Mouse (Mus musculus) layer of hippocampus, adult 9-11 months (tissue): Measurements from ENCODE around the gene Prdm15.

Experiments used
- DNase-seq: peaks from one replicate; pipeline ENCODE4 v3.0.0; 2022

Gene Prdm15

DNA sequence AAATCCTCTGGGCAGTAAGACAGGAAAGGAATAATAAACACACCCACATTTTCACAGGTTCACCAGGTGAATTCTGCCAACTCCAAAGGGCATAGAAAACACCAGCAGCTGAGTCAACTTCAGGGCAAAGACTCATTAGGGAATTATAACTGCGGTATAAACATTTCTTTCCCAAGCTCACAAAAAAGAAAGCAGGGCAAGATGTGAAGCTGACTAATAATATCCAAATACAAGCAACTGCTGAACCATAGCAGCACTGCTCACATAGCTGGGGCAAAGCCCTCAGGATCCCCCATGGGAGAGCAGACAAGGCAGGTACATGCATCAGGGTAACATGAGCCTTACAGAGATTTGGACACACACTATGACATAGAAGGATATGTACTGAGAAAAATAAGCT is 34.2 kb downstream of the Prdm15 start:
- DNase-seq, result no peak

DNA sequence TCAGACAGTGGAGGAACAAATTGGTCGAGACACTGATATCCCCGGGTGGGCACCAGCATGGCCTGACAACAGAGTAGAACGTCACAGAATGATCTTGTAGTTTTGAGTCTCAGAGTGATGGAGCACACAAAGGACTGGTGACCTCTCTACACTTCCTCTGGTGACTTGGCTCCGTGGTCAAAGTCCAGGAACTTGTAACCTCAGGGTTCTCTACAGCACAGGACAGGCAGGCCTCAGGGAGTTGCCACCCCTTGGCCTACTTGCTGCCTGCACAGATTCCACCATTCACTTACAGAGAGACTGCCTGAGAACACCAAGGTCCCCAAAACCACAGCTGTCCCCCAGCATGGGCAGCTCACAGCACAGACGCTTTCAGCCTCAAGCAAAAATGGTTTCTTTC is 36.4 kb downstream of the Prdm15 start:
- DNase-seq, result no peak

- DNase-seq, result peak; percentile 54
Measured at GRCm38 (mm10) chr16:97814060-97814459, 37.6 kb downstream of the Prdm15 start.

GRCm38 (mm10) chr16:97808881-97809280 is 42.8 kb downstream of the Prdm15 start:
- DNase-seq, result no peak

DNA sequence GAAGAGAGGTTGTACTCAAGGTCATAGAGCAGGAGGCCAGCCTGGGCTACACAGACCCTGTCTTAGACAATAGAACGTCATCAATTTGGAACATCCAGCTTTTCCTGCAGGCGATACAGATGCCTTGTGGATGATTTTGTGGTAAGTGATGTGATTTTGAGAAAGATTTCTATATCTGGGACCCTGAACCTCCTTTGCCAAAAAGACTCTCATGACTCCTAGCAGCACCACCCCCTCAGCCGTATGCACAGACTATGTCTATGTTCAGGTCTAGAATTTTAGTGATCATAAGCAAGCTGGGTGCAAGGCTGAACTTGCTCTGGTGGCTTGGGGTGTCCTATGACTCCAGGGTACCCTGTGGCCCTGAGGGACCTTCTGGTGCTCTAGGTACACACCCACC is 46.0 kb downstream of the Prdm15 start:
- no peak for DNase-seq

- DNase-seq, result peak; percentile 87
Measured at GRCm38 (mm10) chr16:97804680-97805547, 46.7 kb downstream of the Prdm15 start.

DNA sequence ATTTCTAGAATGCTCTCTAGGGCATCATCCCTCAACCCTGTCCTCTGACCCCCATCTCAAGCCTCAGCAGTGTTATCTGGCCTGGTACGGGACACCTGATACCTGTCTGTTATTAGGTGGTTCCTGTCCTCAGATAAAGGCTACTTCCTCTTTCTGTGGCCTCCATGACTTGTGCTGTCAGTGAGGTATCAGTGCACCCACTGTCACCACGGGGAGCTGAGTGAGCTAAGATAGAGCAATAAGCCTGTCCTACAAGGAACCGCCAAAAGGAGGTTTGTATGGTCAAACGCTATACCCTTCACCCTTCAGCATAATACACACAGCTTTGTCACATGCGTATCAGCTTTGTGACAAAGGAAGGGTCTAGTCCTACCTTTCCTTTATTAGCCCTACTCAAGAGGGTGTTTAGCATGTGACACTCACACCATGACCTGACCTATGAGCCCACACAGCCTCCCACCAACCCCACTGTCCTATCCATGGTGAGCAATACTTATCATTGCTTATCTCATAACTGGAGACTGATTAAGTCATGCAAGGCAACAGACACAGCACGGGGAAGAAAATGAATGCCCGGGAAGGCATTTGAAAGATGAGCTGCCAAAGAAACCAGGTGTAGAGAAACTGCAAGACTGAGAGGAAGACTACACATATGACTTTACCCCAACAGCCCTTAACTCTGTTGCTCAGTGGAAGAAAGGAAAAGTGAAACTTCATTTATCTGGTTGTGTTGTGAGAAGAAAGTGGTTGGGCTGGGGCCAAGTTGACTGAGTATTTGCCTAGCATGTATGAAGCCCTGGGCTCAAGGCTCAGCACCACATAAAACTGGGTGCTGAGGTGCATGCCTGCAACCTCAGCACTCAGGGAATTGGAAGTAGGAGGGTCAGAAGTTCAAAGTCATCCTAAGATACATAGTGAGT is 53.4 kb downstream of the Prdm15 start:
- DNase-seq, result no peak

GRCm38 (mm10) chr16:97797212-97797611 is 54.4 kb downstream of the Prdm15 start:
- DNase-seq, result no peak

GRCm38 (mm10) chr16:97794256-97794655 is 57.4 kb downstream of the Prdm15 start:
- DNase-seq, result no peak

- no peak for DNase-seq
Measured at GRCm38 (mm10) chr16:97783057-97783456, 68.6 kb downstream of the Prdm15 start.

DNA sequence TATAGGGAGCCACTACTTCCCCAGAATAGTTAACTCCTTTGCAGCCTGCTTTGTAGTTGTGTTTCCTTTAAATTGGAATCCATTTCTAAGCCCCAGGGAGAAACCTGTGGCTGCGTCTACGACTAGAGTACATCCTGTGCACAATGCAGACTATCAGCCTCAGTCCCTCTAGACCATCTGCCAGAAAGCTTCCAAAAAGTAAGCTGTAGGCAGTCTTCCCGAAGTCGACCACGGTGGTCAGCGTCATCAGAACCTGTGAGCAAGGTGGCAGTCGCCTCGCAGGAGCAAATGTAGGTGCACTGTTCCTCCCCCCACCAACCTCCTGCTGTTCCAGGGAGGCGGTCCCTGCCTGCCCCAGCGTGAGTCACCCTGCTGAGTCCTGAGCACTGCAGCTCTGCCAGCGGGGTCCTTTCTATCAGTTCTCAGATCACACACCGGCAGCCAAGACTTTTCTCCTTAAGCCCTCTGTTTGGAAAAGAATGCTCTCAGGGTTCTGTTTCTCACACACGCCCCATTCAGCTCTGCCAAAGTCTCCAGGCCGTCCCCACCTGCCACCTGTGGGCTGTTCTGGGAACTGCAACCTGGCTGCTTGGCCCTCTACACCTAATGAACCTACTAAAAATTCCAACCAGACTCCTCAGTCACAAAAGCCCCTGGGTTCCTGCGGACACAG is 73.2 kb downstream of the Prdm15 start:
- peak; percentile 63 for DNase-seq

- DNase-seq, result no peak
Measured at GRCm38 (mm10) chr16:97766501-97766900, 85.1 kb downstream of the Prdm15 start.

- no peak for DNase-seq
Measured at GRCm38 (mm10) chr16:97764626-97765025, 87.0 kb downstream of the Prdm15 start.

GRCm38 (mm10) chr16:97763990-97764340 is 87.7 kb downstream of the Prdm15 start:
- no peak for DNase-seq

- DNase-seq, result no peak
Measured at GRCm38 (mm10) chr16:97763061-97763989, 88.3 kb downstream of the Prdm15 start, which contains the start of gene Ripk4. Ripk4 (minus strand) TSS chr16:97763787.

- no peak for DNase-seq
Measured at GRCm38 (mm10) chr16:97761782-97762181, 89.9 kb downstream of the Prdm15 start.

DNA sequence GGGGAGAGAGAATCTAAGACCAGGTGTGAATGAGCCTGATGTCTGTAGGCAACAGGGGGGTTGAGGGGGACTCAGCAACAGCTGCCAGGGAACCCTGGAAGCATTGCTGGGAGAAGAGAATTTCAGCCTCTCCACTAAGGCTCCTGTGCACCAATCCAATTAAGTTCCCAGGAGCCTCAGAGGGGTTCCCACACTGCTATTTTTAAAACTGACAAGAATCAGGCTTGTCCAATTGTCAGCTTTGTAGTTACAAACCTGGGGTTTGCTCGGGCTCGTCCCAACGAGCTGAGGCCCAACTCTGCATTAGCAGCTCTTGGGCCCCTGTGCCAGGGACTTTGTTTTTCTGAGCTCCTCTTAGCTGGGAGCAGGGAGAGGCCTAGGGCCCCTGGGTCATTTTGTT is 92.0 kb downstream of the Prdm15 start:
- no peak for DNase-seq

- DNase-seq, result no peak
Measured at GRCm38 (mm10) chr16:97758288-97758687, 93.4 kb downstream of the Prdm15 start.

DNA sequence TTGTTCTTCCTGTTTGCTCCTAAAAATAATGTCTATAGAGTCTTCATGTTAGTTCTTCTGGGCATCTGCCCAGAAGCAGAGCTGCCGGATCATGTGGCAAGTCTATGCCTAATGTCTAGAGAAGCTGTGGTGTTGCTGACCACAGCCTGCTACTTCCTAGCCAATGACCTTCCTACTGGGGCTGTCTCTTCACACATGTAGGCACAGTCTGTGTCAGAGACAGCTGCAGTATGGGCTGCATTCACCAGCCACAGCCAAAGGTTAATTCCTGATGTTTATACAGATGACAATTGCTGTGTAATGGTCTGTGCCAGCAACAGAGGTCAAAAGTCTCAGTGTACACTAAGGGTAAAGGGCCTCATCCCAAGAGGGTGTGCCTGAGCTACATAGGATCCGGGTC is 95.2 kb downstream of the Prdm15 start:
- DNase-seq, result no peak

- no peak for DNase-seq
Measured at GRCm38 (mm10) chr16:97752316-97752941, 99.2 kb downstream of the Prdm15 start.

DNA sequence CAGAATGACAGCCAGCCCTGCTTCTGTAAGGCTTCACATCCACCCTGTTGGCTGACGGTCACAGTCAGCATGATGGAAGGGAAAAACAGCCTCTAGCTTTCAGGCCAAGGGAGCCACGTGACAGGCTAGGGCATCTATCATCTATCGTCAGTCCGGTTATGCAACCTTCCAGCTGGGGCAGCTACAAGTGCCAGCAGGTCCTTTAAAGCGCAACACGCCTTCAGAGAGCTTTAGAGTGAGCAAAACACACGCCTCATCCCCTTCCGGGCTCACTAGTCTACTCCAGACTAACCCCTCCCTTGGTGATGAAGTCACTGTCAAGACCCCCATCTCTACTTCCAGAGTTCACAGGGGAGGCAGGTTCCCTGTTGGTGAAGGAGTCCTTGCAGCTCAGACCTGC is 99.8 kb downstream of the Prdm15 start:
- DNase-seq, result peak; percentile 65

DNA sequence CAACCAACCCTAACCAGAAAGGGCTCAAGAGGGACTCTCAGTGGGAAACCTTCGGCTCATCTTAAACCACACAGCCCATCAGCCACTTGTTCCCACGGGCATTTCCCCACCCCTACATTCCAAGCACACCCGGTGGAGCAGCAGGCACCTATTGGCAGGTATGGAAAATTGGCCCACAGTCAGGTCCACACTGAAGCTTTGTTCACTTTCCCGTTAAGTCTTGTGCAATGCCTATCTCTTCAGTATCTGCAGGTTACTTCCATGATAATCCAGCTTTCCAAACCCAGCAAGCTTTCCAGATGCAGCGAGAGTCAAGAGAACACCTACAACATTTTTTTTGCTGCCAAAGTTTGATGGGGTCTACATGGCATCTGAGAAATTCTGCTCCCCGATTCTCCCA is 103.2 kb downstream of the Prdm15 start:
- no peak for DNase-seq
